Mouse (Mus musculus): ENCODE results near the gene Ak8. TPM values are rescaled to one million over a fixed set of nuclear protein-coding genes. Genes with fewer than 3 reads are reported as not detected.

Ak8 gene
- polyA plus RNA-seq, 1 experiment, result 1.7 TPM

DNA sequence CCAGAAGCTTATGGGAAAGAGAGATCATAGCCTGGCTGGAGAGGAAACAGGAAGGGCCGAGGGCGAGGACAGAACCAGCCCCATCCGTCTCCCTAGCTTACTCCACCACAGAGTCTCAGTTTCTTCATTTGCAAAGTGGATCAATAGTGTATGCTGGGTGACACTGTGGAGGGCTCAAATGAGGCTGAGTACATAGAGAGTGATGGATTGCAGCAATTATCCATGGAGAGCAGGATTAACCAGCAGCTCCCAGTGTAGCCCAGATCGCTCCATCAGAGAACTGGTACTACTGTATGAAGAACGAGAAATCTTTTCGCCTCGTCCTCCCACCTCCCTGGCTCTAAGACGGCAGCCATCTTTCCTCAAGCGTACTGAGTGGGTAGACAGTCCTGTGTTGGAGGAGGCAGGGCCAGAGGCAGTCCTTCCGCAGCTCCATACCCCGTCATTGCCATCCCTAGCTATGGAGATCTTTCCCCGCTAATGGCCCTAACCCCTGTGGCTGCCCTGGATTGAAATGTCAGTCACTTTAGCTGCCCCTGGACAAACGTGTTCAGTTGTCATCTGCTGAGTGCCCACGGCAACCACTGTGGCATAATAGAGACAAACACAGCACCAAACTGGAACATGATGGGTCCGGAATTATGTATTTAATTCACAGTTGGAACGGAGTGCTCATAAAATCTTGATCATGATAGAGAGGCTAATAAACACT is 86.5 kb downstream of the Ak8 start:
- H3K27ac ChIP-seq (ENCODE audit: control insufficient read depth, insufficient read depth, low read depth, low read length, poor library complexity), result no peak overlapping the region
- 71% methylated on average over 16 of the region's 16 CpGs for WGBS
- no peaks in the 10 kb centered on the region for H3K4me1 ChIP-seq (ENCODE audit: control insufficient read depth, insufficient read depth, low read length)
- H3K4me3 ChIP-seq (replicated peaks; ENCODE audit: control insufficient read depth, low read depth, low read length), result no peak overlapping the region
- TF ChIP-seq POLR2A (IDR thresholded peaks at IDR 0.05; ENCODE audit: borderline replicate concordance, control insufficient read depth, low read depth, low read length) (no peak), CTCF (IDR thresholded peaks at IDR 0.05; ENCODE audit: control insufficient read depth, insufficient read depth, low read length) (no peak)

DNA sequence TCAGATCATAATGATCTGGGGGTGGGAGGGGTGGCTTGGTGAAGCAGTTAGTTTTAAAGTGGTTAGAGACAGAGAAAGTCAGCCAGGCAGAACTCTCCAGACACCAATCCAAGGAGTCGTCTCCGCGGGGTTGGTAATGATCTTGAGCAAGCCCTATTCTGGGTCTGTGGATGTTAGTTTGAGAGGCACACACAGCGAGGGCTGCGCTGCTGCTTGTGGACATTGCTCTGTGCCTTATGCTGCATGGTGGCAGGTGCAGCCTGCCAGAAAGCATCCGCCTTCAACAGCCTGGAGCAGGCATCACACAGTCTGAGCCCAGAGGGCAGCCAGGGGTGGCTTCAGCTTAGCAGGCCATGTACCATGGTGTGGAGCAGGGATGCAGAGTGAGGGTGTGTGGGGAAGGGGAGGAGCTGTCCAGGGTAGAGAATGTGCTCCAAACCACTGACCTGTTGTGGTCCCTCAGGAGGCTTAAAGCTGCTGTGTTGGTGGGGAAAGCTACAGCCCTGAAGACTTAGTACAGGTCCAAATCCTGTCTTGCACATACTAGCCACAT is 87.2 kb downstream of the Ak8 start:
- Histone ChIP-seq H3K4me3 (replicated peaks; ENCODE audit: control insufficient read depth, low read depth, low read length) (no peak overlapping the region), H3K4me1 (ENCODE audit: control insufficient read depth, insufficient read depth, low read length) (no peaks in the 10 kb centered on the region), H3K27ac (ENCODE audit: control insufficient read depth, insufficient read depth, low read depth, low read length, poor library complexity) (no peak overlapping the region)
- 83% methylated on average over 6 of the region's 6 CpGs for WGBS
- TF ChIP-seq POLR2A (IDR thresholded peaks at IDR 0.05; ENCODE audit: borderline replicate concordance, control insufficient read depth, low read depth, low read length) (no peak), CTCF (IDR thresholded peaks at IDR 0.05; ENCODE audit: control insufficient read depth, insufficient read depth, low read length) (no peak)

DNA sequence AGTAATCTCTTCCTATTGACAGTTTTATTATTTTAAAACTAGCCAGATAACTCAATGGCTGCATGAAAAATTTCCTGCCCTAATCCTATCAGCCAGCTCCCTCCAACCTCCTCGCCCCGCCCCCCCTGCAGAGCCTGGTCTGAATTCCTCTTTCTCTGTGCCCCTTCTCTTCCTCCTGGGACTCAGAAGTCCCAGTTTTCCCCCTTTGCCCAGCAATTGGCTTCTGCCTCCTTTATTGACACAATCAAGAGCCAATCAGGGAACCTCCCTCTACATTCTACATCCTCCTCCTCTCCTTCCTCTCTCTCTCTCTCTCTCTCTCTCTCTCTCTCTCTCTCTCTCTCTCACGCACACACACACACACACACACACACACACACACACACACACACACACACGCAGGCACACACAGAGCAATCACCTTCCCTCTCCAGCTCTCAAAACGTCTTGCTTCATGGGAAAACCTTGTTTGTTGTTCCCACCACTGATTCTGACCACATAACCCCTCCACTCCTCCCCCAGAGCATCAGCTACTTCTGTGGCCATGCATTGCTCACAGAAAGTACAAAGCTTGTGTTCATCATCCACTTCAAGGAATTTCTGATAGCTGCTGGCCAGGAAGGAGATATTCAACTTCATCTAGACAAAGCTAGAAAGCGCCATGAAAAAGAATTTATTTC is 93.1 kb downstream of the Ak8 start:
- no peak overlapping the region for H3K27ac ChIP-seq (ENCODE audit: control insufficient read depth, insufficient read depth, low read depth, low read length, poor library complexity)
- TF ChIP-seq POLR2A (IDR thresholded peaks at IDR 0.05; ENCODE audit: borderline replicate concordance, control insufficient read depth, low read depth, low read length) (no peak), CTCF (IDR thresholded peaks at IDR 0.05; ENCODE audit: control insufficient read depth, insufficient read depth, low read length) (no peak)
- peaks cover 2% of the 10 kb centered on the region for H3K4me1 ChIP-seq (ENCODE audit: control insufficient read depth, insufficient read depth, low read length)
- WGBS, result 16% methylated on average over 6 of the region's 6 CpGs
- H3K4me3 ChIP-seq (replicated peaks; ENCODE audit: control insufficient read depth, low read depth, low read length), result no peak overlapping the region

DNA sequence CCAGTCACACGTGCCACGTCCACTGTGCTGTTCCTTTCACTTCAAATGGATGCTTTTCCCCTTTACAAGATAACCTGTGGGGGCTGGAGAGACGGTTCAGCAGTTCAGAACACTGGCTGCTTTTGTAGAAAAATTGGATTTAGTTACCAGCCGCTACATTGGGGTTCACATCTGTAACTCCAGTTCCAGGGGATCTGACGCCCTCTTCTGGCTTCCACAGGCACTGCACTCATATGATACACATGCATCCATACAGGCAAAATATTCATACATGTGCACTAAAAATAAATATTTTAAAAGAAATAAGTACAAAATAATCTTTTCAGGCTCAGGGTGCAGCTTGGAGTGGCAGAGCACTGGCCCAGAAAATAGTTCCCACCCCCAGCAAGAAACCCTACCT is 94.7 kb downstream of the Ak8 start:
- no peak overlapping the region for H3K4me3 ChIP-seq (replicated peaks; ENCODE audit: control insufficient read depth, low read depth, low read length)
- TF ChIP-seq POLR2A (IDR thresholded peaks at IDR 0.05; ENCODE audit: borderline replicate concordance, control insufficient read depth, low read depth, low read length), result no peak
- 0 out of 2 replicates have a peak, but pooled peaks have one; percentile 13 for TF ChIP-seq CTCF (IDR thresholded peaks at IDR 0.05; ENCODE audit: control insufficient read depth, insufficient read depth, low read length)
- H3K27ac ChIP-seq (ENCODE audit: control insufficient read depth, insufficient read depth, low read depth, low read length, poor library complexity), result no peak overlapping the region
- H3K4me1 ChIP-seq (ENCODE audit: control insufficient read depth, insufficient read depth, low read length), result peaks cover 2% of the 10 kb centered on the region
- WGBS, result 80% methylated on average over 5 of the region's 5 CpGs

DNA sequence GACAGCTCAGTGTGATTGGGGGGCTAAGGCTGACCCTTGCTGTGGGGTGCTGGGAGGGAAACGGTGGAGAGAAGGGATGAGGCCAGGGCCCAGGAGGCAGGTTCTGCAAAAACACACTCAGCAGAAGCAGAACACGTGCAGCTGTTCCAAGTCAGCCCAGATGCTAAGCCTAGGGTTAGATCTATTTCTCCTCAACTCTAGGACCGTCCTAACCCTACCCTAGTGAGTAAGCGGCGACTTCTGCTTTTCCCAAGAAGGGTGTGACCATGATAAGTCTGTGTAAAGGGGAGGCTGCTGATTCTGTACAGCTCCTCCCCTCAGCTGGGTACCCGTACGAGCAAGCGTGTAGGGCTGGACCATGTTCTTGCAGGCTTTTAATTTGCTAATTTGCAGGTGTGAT is 96.3 kb downstream of the Ak8 start:
- Histone ChIP-seq H3K27ac (ENCODE audit: control insufficient read depth, insufficient read depth, low read depth, low read length, poor library complexity) (no peak overlapping the region), H3K4me1 (ENCODE audit: control insufficient read depth, insufficient read depth, low read length) (peaks cover 2% of the 10 kb centered on the region), H3K4me3 (replicated peaks; ENCODE audit: control insufficient read depth, low read depth, low read length) (no peak overlapping the region)
- WGBS, result under 1% methylated on average over 8 of the region's 8 CpGs
- TF ChIP-seq CTCF (IDR thresholded peaks at IDR 0.05; ENCODE audit: control insufficient read depth, insufficient read depth, low read length) (no peak), POLR2A (IDR thresholded peaks at IDR 0.05; ENCODE audit: borderline replicate concordance, control insufficient read depth, low read depth, low read length) (no peak)

DNA sequence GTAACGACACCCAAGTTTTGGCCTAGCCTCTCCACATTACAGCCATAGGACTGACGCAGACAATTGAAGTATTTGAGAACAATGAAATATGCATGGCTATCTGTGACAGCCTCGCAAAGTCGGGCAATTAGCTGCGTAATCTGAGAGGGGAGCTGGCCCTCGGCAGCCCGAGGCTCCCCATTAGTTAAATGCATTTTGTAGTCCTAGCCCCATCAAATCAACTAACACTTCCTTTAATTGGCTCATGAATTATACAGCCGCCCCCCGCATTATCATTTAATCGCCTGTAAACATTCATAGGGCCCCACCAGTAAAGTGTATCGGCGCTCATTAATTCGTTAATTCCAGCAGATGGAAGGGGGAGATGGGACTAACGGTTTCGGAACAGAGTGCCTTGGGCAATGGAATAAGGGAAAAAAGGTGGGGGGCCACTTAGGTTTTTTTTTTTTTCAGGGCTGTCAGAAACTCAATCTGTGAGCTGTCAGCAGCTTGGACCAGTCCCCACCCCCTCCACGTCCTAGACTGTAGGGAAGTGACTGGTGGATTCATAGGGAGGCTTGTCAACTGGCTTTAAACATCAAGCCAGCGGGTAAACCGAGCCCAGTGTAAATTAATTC is 97.6 kb downstream of the Ak8 start:
- H3K4me1 ChIP-seq (ENCODE audit: control insufficient read depth, insufficient read depth, low read length), result peaks cover 2% of the 10 kb centered on the region
- WGBS, result 81% methylated on average over 18 of the region's 18 CpGs
- H3K4me3 ChIP-seq (replicated peaks; ENCODE audit: control insufficient read depth, low read depth, low read length), result no peak overlapping the region
- TF ChIP-seq POLR2A (IDR thresholded peaks at IDR 0.05; ENCODE audit: borderline replicate concordance, control insufficient read depth, low read depth, low read length), result no peak
- TF ChIP-seq CTCF (IDR thresholded peaks at IDR 0.05; ENCODE audit: control insufficient read depth, insufficient read depth, low read length), result no peak
- H3K27ac ChIP-seq (ENCODE audit: control insufficient read depth, insufficient read depth, low read depth, low read length, poor library complexity), result no peak overlapping the region

DNA sequence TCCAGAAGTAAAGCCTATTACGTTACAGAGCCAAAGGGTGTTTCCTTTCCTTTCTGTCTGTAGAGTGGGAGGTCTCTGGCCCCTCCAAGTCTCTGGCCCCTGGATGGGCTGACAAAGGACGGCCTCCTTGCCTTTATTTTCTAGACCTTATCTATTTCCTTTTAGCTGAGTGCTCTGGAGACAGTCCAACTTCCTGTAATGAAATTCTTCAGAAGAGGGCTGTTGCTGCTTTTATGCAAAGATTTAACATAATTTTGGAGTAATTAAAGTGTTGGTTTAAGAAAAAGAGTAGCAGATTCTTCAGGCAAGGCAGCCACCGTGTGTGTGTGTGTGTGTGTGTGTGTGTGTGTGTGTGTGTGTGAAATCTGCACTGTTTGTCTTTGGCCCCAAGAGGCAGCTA is 98.4 kb downstream of the Ak8 start:
- 8% methylated on average over 3 of the region's 3 CpGs for WGBS
- no peak for TF ChIP-seq POLR2A (IDR thresholded peaks at IDR 0.05; ENCODE audit: borderline replicate concordance, control insufficient read depth, low read depth, low read length)
- TF ChIP-seq CTCF (IDR thresholded peaks at IDR 0.05; ENCODE audit: control insufficient read depth, insufficient read depth, low read length), result no peak

DNA sequence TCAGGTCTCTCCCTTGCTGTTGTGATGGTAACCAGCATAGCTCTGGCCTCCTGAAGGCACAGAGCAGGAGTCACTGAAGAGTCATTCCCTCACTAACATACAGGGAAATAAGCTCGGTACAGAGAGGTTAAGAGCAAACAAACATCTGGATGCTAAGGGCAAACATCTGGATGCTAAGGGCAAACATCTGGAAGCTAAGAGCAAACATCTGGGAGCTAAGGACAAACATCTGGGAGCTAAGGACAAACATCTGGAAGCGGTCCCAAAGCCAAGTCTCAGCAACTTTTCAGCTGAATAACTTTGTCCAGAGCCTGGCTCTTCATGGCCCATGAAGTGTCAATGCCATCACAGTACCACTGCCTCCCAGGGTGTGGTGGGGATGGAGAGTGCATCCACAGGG is 99.6 kb downstream of the Ak8 start:
- WGBS, result 80% methylated on average over 2 of the region's 2 CpGs
- TF ChIP-seq POLR2A (IDR thresholded peaks at IDR 0.05; ENCODE audit: borderline replicate concordance, control insufficient read depth, low read depth, low read length) (no peak), CTCF (IDR thresholded peaks at IDR 0.05; ENCODE audit: control insufficient read depth, insufficient read depth, low read length) (no peak)
- Histone ChIP-seq H3K4me3 (replicated peaks; ENCODE audit: control insufficient read depth, low read depth, low read length) (no peak overlapping the region), H3K4me1 (ENCODE audit: control insufficient read depth, insufficient read depth, low read length) (peaks cover 2% of the 10 kb centered on the region), H3K27ac (ENCODE audit: control insufficient read depth, insufficient read depth, low read depth, low read length, poor library complexity) (no peak overlapping the region)

More for the DNA sequence above, 98.4 kb downstream of the Ak8 start:
- Histone ChIP-seq H3K27ac (ENCODE audit: control insufficient read depth, insufficient read depth, low read depth, low read length, poor library complexity) (no peak overlapping the region), H3K4me1 (ENCODE audit: control insufficient read depth, insufficient read depth, low read length) (peaks cover 2% of the 10 kb centered on the region), H3K4me3 (replicated peaks; ENCODE audit: control insufficient read depth, low read depth, low read length) (no peak overlapping the region)

Data from bone marrow, adult 2 months (tissue).